Mouse (Mus musculus): ENCODE measurements around the gene Hydin. TPM values are rescaled to one million over a fixed set of nuclear protein-coding genes. Genes with fewer than 3 reads are reported as not detected.

Hydin gene
- total and polyA plus RNA-seq, 3 experiments, result 0.05 to 0.21 (median 0.10) TPM

- 45% methylated on average over 4 of the region's 4 CpGs for WGBS
- H3K79me2 ChIP-seq (replicated peaks; ENCODE audit: control insufficient read depth, insufficient read depth, low read length), result no peaks in the 10 kb centered on the region
- H3K9ac ChIP-seq (ENCODE audit: low read depth, low read length), result no peak overlapping the region
- DNase-seq, result no peak
- no peaks in the 10 kb centered on the region for H3K27me3 ChIP-seq (ENCODE audit: control insufficient read depth, insufficient read depth, low read length)
- no peak for TF ChIP-seq POLR2A (IDR thresholded peaks at IDR 0.05; ENCODE audit: insufficient read depth, low read depth, low read length)
- no peak for TF ChIP-seq CTCF (IDR thresholded peaks at IDR 0.05)
- TF ChIP-seq EP300 (IDR thresholded peaks at IDR 0.05; ENCODE audit: insufficient read depth, low read depth, low read length), result no peak
- H3K4me3 ChIP-seq, result no peak overlapping the region
- intact Hi-C loops (cut with DNase I), result loop anchor here (10.0 kb wide), 2 partner anchors 172 to 202 kb away; partner anchors contain the start of genes Cog4 and Sf3b3
- no peaks in the 10 kb centered on the region for H3K4me1 ChIP-seq (ENCODE audit: control insufficient read depth, insufficient read depth, low read length)
- H3K36me3 ChIP-seq (ENCODE audit: control insufficient read depth, insufficient read depth, low read length), result no peaks in the 10 kb centered on the region
- H3K27ac ChIP-seq, result no peak overlapping the region
Observed at GRCm38 (mm10) chr8:110643177-110643576, 376.4 kb downstream of the Hydin start.

DNA sequence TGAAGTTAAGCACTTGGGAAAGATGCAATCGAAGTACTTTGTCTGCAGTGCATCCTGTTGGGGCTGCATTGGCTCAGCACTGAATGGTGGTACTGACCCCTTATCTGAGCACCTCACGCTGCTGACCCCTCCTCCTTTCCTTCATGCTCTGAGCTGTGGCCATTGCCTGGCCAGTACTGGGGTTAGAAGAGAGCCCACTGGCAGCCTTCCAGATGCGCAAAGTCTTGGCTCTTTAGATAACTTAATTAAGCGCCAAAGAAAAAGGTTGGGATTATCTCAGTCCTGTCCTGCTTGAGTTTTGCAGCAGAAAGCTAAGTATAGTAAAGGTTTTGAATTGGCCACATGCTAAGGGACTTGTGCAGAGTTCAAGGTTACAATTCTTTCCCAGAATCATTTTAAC, 377.6 kb downstream of the Hydin start:
- Histone ChIP-seq H3K27me3 (ENCODE audit: control insufficient read depth, insufficient read depth, low read length) (no peaks in the 10 kb centered on the region), H3K79me2 (replicated peaks; ENCODE audit: control insufficient read depth, insufficient read depth, low read length) (no peaks in the 10 kb centered on the region), H3K36me3 (ENCODE audit: control insufficient read depth, insufficient read depth, low read length) (no peaks in the 10 kb centered on the region), H3K27ac (no peak overlapping the region), H3K9ac (ENCODE audit: low read depth, low read length) (no peak overlapping the region), H3K4me3 (no peak overlapping the region), H3K4me1 (ENCODE audit: control insufficient read depth, insufficient read depth, low read length) (no peaks in the 10 kb centered on the region)
- no peak for DNase-seq
- 50% methylated on average over 4 of the region's 4 CpGs for WGBS
- intact Hi-C loops (cut with DNase I), result loop anchor here (10.0 kb wide), 2 partner anchors 170 to 200 kb away; partner anchors contain the start of genes Cog4 and Sf3b3
- TF ChIP-seq EP300 (IDR thresholded peaks at IDR 0.05; ENCODE audit: insufficient read depth, low read depth, low read length), result no peak
- no peak for TF ChIP-seq CTCF (IDR thresholded peaks at IDR 0.05)
- no peak for TF ChIP-seq POLR2A (IDR thresholded peaks at IDR 0.05; ENCODE audit: insufficient read depth, low read depth, low read length)

- no peak for DNase-seq
Observed at GRCm38 (mm10) chr8:110644901-110645300, 378.1 kb downstream of the Hydin start.

DNA sequence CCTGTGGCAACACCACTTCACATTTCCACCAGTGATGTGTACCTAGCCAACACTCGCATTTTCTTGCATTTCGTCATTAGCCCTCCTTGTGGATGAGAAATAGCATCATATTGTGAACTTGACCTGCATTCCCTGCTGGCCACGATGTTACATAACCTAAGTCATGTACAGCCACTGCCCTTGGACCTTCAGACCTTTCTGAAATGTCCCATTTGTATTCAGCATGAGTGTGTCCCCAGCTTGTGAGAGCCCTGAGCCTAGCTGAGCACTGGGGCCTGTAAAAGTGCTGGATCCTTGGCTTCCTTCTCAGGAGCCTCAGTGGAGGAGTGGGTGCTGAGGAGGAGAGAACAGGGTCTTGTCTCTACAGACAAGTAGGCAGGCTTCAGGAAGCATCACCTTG, 378.6 kb downstream of the Hydin start:
- Histone ChIP-seq H3K27ac (no peak overlapping the region), H3K9ac (ENCODE audit: low read depth, low read length) (no peak overlapping the region), H3K27me3 (ENCODE audit: control insufficient read depth, insufficient read depth, low read length) (no peaks in the 10 kb centered on the region), H3K79me2 (replicated peaks; ENCODE audit: control insufficient read depth, insufficient read depth, low read length) (no peaks in the 10 kb centered on the region), H3K36me3 (ENCODE audit: control insufficient read depth, insufficient read depth, low read length) (no peaks in the 10 kb centered on the region), H3K4me1 (ENCODE audit: control insufficient read depth, insufficient read depth, low read length) (no peaks in the 10 kb centered on the region), H3K4me3 (no peak overlapping the region)
- DNase-seq, result no peak
- 89% methylated on average over 3 of the region's 3 CpGs for WGBS
- no peak for TF ChIP-seq CTCF (IDR thresholded peaks at IDR 0.05)
- no peak for TF ChIP-seq EP300 (IDR thresholded peaks at IDR 0.05; ENCODE audit: insufficient read depth, low read depth, low read length)
- no peak for TF ChIP-seq POLR2A (IDR thresholded peaks at IDR 0.05; ENCODE audit: insufficient read depth, low read depth, low read length)
- intact Hi-C loops (cut with DNase I), result loop anchor here (10.0 kb wide), 2 partner anchors 169 to 199 kb away; partner anchors contain the start of genes Cog4 and Sf3b3

More at GRCm38 (mm10) chr8:110644901-110645300, 378.1 kb downstream of the Hydin start:
- Histone ChIP-seq H3K4me1 (ENCODE audit: control insufficient read depth, insufficient read depth, low read length) (no peaks in the 10 kb centered on the region), H3K27me3 (ENCODE audit: control insufficient read depth, insufficient read depth, low read length) (no peaks in the 10 kb centered on the region), H3K4me3 (no peak overlapping the region), H3K79me2 (replicated peaks; ENCODE audit: control insufficient read depth, insufficient read depth, low read length) (no peaks in the 10 kb centered on the region), H3K9ac (ENCODE audit: low read depth, low read length) (no peak overlapping the region), H3K27ac (no peak overlapping the region), H3K36me3 (ENCODE audit: control insufficient read depth, insufficient read depth, low read length) (no peaks in the 10 kb centered on the region)
- TF ChIP-seq CTCF (IDR thresholded peaks at IDR 0.05) (no peak), POLR2A (IDR thresholded peaks at IDR 0.05; ENCODE audit: insufficient read depth, low read depth, low read length) (no peak), EP300 (IDR thresholded peaks at IDR 0.05; ENCODE audit: insufficient read depth, low read depth, low read length) (no peak)
- intact Hi-C loops (cut with DNase I), result loop anchor here (10.0 kb wide), 2 partner anchors 170 to 200 kb away; partner anchors contain the start of genes Cog4 and Sf3b3
- WGBS, result 89% methylated on average over 2 of the region's 2 CpGs

DNA sequence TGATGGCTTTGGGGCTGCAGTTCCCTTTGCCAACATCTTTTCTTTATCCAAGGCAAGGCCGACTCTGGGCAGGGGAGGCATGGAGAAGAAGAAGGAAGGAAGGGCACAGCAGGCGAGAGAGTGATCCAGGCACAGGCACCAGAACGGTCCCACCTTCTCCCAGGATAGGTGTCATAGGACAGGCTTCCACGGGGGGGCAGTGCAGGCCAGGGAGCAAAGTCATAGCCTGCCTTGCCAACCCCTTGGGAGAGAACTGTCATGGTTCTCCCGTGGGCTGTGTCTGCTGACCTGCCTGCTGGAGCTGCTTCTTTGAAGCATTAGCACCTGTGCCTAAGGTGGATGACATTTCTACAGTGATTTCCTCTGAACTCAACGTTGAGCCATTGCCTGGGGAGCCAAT, 379.3 kb downstream of the Hydin start:
- peaks cover under 1% of the 10 kb centered on the region; the same call in 1 of the 2 replicates for H3K4me1 ChIP-seq (ENCODE audit: control insufficient read depth, insufficient read depth, low read length)
- WGBS, result 17% methylated on average over 6 of the region's 6 CpGs
- H3K9ac ChIP-seq (ENCODE audit: low read depth, low read length), result no peak overlapping the region
- no peaks in the 10 kb centered on the region for H3K27me3 ChIP-seq (ENCODE audit: control insufficient read depth, insufficient read depth, low read length)
- H3K4me3 ChIP-seq, result no peak overlapping the region
- no peak overlapping the region for H3K27ac ChIP-seq
- H3K79me2 ChIP-seq (replicated peaks; ENCODE audit: control insufficient read depth, insufficient read depth, low read length), result no peaks in the 10 kb centered on the region
- TF ChIP-seq POLR2A (IDR thresholded peaks at IDR 0.05; ENCODE audit: insufficient read depth, low read depth, low read length) (no peak), CTCF (IDR thresholded peaks at IDR 0.05) (peak; percentile 99), EP300 (IDR thresholded peaks at IDR 0.05; ENCODE audit: insufficient read depth, low read depth, low read length) (peak; percentile 93)
- peak; percentile 64 to 88 for DNase-seq
- H3K36me3 ChIP-seq (ENCODE audit: control insufficient read depth, insufficient read depth, low read length), result no peaks in the 10 kb centered on the region
- intact Hi-C loops (cut with DNase I), result loop anchor here (1.0 to 10.0 kb wide), 3 partner anchors 81 to 199 kb away; partner anchors contain the start of genes Cog4 and Sf3b3

GRCm38 (mm10) chr8:110648577-110648976, 381.8 kb downstream of the Hydin start:
- Histone ChIP-seq H3K4me3 (no peak overlapping the region), H3K27me3 (ENCODE audit: control insufficient read depth, insufficient read depth, low read length) (no peaks in the 10 kb centered on the region), H3K27ac (no peak overlapping the region), H3K36me3 (ENCODE audit: control insufficient read depth, insufficient read depth, low read length) (no peaks in the 10 kb centered on the region), H3K9ac (ENCODE audit: low read depth, low read length) (no peak overlapping the region), H3K79me2 (replicated peaks; ENCODE audit: control insufficient read depth, insufficient read depth, low read length) (no peaks in the 10 kb centered on the region), H3K4me1 (ENCODE audit: control insufficient read depth, insufficient read depth, low read length) (peaks cover 3% of the 10 kb centered on the region; the same call in 1 of the 2 replicates)
- no peak for TF ChIP-seq EP300 (IDR thresholded peaks at IDR 0.05; ENCODE audit: insufficient read depth, low read depth, low read length)
- intact Hi-C loops (cut with DNase I), result loop anchor here (10.0 kb wide), 2 partner anchors 166 to 196 kb away; partner anchors contain the start of genes Cog4 and Sf3b3
- whole genome bisulfite sequencing, result 93% methylated on average over 3 of the region's 3 CpGs
- DNase-seq, result no peak
